Mouse (Mus musculus) retina, embryonic 14.5 days (tissue): Measurements from ENCODE around the gene Gm48551.

ENCODE experiments used
- DNase-seq: peaks from one replicate; pipeline ENCODE4 v3.0.0-alpha.2; 2015; ENCODE audit warnings: low spot score

Gm48551 gene

GRCm38 (mm10) chr10:81384605-81384982, 328 bp downstream of the Gm48551 start:
- DNase-seq: no peak

GRCm38 (mm10) chr10:81385603-81386306, 1.5 kb downstream of the Gm48551 start:
- DNase-seq: no peak

DNA sequence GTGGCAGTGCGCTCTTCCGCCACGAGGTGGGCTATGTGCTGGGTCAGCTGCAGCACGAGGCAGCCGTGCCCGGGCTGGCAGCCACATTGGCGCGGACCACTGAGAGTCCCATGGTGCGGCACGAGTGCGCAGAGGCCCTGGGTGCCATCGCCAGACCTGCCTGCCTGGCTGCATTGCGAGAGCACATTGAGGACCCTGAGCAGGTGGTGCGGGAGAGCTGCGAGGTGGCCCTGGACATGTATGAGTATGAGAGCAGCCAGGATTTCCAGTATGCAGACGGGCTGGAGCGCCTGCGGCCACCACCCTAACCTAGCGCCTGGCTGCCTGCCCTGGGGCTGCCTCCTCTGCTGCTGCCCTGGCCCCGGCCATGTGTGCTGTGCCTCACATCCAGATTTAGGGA, 3.5 kb downstream of the Gm48551 start:
- DNase-seq: no peak

GRCm38 (mm10) chr10:81388505-81389055, 4.3 kb downstream of the Gm48551 start, which contains the start of gene Gm48552:
Gene Gm48552 (plus strand): TSS chr10:81389005.
- DNase-seq: no peak

- no peak for DNase-seq
Measured at GRCm38 (mm10) chr10:81389373-81389772, 5.1 kb downstream of the Gm48551 start.

DNA sequence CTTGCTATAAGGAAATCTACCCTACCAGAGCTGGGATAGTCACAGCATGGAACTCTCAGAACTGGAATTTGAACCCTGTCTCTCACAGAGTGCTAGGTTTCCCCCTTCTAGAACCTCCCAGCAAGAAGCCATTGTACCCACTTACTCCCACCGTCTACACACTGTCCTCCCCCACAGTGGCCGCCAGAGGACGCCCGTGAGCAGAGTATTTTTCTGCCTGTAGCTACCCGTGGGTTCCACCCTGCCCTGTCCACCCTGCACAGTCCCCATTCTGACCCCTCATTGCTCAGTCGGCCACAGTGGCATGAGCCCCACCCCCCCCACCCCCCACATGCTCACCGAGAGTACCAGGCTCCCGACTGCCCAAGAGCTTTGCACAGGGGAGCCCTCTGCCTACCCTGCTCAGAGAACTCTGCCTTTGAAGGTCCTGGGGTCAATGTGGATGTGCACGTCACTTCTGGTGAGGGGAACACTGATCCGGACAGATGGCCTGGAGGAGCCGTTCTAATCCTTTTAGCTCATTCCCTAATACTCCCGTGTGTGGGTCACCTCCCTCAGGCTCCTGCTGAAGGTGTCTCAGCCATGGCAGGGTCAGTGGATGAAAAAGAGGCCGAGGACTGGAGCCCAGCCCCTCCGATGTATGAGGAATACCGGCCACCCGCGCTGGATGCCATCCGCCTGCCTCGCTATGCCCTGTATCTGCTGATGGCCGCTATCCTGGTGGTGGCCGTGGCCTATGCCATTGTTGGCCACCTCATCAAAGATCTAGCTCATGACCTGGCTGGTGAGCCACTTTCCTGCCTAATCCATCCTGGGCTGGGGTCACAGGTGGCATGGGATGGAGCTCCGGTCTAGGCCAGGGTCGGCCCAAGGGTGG, 5.8 kb downstream of the Gm48551 start:
- peak; percentile 84 for DNase-seq

DNA sequence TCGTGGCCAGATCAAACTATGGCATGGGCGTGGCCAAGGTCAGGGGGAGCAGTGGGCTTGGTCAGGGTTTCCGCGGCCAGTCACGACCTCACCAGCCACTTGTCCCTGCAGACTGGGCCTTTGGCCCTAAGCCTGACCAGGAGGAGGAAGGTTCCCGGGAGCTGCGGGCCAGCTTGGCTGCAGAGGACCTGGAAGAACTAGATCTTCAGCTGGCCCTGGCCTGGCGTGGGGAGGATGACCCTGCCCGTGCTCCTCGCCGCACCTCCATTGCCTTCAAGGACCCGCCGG, 6.4 kb downstream of the Gm48551 start:
- DNase-seq: no peak

GRCm38 (mm10) chr10:81392270-81392669, 8.0 kb downstream of the Gm48551 start:
- no peak for DNase-seq

DNA sequence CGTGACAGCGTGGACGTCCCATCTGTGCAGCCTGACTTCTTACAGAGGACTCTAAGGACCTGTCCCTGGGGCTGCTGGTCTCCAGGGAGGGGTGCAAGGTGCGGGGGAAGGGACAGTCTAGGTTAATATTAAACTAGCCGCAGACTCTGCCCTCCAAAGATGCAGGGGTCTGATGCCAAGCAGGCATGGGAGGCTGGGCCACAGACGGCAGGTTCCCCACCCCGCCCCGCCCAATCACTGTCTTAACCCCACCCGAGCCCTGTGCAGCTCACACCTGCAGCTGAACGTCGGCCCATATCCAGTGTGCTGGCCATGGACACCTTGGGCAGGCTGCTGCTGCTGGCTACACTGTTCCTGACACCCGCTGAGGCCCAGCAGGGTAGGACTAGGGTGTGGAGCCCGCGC, 8.5 kb downstream of the Gm48551 start, which contains the start of gene Smim24:
Gene Smim24 (plus strand): TSS at position 271 of the 405 bp plus-strand sequence.
- DNase-seq: no peak

- DNase-seq: peak; percentile 42
Measured at GRCm38 (mm10) chr10:81393456-81394063, 9.3 kb downstream of the Gm48551 start.

DNA sequence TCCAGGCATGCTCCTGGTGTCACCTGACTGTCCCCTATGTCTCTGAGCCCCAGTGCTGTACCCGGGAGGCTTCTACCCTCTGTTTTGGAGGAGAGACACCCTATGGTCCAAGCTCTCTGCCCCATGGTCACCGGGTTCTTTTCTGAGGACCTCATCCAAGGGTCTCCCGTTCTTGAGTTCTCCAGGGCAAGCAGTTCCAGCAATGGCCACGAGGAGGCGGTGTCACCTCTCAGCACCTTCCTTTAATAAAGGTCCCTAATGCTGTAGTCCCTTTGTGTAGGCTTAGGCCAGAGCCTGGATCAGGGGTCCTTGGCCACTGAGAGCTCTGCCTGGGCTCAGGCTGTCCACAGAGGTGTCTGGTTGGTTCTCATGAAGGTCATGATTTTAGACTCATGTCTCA, 10.9 kb downstream of the Gm48551 start:
- peak; percentile 88 for DNase-seq

GRCm38 (mm10) chr10:81395865-81396264, 11.6 kb downstream of the Gm48551 start:
- no peak for DNase-seq

DNA sequence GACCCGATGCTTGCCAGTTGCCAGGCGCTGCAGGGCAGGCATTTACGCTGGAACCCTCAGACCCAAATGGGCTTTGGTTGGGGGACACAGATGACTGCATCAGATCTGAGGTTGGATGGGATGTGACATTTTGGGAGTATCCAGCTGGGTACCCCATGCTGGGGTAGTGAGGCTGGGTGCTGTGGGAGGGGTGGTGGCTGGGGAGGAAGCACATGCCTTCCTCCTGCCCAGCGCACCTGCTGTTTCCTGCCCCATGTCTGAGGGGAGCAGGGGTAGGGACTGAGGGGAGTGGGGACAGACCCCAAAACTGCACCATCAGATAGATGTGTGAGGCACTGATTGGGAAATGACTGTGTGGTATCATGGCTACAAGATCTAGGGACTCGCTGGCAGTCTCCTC, 12.5 kb downstream of the Gm48551 start:
- no peak for DNase-seq

DNA sequence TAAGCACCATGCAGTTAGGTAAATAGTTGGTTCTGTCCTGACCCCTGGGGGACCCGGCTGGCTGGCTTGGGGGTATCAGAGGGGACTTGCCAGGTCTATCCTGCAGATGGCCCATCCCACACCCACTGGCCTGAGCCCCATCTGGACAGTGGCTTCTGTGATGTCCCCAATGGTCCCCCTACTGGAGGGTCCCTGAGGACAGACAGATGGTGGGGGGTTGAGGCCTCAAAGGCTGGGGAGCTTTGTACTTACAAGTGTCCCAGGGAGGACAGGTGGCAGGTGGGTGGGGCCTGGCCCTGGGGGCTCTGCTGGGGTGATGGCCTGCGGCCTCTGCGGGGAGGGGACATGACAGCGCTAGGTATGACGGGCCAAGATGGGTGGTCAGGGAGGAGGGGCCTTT, 15.0 kb downstream of the Gm48551 start:
- DNase-seq: peak; percentile 38

DNA sequence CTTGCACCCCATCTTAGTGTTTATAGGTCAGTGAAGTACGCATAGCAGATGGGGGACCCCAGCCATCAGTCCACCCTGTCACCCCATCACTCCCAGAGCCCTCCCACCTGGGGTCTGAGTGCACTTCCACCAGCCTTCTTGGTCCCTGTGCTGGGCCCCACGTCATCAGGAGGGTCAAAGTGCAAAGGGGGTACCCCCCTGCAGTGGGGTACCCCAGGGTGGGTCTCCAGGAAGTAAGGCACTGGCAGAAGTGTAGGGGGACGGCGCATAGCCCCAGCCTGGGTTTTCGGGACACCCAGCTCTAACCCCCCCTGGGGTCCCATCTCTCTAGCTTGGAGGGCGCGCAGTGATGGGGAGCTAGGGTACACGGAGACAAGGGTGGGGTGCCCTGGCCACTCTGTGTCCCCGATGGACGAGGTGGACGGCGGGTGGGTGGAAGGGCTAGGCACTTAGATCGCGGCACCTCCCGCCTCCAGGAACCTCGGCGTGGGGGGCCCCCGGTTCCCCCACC, 15.6 kb downstream of the Gm48551 start:
- DNase-seq: no peak

DNA sequence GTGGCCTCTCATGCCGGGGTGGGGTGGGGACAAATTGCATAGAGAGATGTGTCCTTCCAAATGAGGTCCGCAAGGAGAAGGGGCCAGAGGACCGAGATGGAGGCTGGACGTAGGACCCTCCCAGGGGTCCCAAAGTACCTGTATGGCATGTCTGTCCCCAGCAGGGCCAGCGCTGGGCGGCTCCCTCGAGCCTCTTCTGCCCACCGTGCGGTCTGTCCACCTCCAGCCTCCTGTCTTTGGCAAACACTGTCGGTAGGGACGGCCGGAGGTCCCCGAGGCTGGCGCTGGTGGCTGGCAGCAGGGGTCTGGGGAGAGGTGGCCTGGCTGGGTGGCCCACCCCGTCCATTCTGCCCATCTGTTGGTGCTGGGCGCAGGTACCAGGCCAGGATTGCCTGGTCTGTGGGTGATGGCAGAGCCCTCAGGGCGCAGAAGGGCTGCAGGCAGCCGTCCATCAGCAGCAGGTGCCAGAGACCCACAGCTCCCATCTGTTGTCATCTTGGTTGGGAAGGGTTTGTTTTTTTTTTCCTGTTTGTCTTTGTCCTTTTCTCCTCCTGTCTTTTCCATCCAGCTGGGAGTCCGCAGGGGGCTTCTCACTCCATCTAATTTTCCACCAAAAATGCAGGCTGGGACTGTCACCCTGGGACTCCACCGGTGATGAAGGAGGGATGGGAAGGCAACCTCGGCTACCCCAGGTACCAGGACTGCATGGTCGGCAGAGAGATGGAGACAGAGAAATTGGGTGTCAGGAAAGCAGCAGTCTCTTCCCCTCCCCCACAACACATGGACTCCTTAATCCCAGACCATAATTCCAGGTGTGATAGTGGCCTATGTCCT, 16.3 kb downstream of the Gm48551 start:
- no peak for DNase-seq

DNA sequence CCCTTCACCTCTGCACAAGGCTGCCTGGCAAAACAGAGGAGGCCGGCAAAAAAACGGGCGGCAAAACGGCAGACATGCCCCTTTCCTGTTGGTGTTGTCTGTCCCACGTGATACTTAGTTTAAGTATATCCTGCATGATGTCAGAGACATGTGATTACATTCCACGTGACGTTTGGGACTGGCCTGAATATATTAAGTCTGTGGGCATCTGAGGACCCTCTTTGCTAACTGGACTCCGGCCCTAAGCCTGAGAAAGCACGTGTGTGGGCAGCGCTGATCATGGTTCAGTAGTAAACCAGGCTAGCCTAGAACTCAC, 16.9 kb downstream of the Gm48551 start:
- DNase-seq: no peak

DNA sequence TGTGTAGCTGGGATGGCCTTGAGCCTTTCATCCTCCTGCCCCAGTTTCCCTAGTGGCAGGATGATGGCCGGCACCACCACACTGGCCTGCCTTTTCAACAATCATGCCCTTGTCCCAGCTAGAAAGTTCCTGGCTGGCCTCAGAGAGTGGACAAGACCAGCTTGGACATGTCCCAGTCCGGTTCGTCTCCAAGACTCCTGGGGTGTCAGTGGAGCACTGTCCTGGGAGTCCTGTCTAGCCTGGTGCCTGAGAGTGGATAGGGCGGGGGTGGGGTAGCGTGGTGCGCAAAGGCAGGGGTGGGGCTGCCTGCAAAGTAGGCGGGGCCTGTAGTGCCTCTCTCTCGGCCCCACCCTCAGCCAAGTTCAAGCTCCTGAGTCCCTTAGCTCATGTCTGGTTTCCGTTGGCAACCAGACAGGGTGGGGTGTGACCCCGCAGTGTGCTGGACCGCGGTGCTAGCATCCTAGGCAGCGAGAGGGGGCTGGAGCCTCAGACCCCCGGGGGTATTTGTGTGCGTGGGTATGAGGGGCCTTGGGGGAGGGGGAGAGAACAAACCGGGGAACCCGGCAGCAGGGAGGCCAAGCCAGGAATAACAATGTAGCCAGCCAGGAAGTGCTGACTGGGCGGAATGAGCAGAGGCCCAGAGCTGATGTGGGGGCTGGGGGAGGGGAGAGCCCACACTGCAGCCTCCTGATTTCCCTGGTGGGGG, 17.4 kb downstream of the Gm48551 start:
- DNase-seq: peak; percentile 82

GRCm38 (mm10) chr10:81402227-81402765, 18.0 kb downstream of the Gm48551 start:
- no peak for DNase-seq

DNA sequence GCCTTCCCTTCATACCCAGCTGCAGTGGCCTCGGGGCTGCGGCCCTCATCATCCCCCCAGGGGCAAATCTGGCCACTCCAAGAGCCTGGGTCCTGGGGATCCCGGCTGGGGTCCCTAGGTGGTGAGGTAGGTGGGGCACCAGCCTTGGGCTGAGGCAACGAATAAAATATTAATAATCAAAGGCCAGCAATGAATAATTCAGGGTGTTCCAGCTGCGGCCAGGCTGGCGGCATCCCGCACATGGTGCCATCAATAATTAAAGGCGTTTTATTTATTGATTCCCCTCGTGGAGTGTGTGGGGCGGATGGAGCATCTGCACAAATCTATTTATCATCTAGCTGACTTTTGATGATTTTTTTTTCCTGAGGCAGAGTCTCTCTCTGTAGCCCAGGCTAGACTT, 19.2 kb downstream of the Gm48551 start:
- peak; percentile 70 for DNase-seq

DNA sequence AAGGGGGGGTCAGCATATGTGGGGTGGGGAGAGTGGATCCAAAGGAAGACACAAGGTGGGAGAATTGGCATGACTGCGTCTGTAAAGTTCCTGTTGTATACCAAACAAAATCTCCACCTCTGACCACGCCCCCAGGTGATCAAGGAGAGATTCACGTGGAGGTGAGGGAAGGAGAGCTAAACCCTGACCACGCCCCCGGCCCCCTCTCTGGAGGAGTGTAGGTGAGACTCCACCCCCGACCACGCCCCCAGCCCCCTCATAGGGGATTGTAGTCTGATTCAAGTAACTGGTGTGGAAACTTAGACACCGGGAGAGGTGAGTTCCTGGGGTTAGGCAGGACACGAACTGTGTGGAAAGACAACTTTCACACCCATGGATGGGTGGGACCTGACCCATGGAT, 19.8 kb downstream of the Gm48551 start:
- DNase-seq: no peak
